Mouse (Mus musculus) embryonic facial prominence, embryonic 13.5 days (tissue): ENCODE results near the gene Mmp17. TPM values are rescaled to one million over a fixed set of nuclear protein-coding genes. Genes with fewer than 3 reads are reported as not detected.

Experiments used
- ATAC-seq: fragments of 200-750 bp; cut with Nextera tagmentation; 2 replicates; pipeline ENCODE4 v1.8.0; 2017; ENCODE audit warnings: low read depth; ENCODE audit not compliant: insufficient number of reproducible peaks, insufficient read depth, low FRiP score, low TSS enrichment
- H3K27ac ChIP-seq: fragments of 300-500 bp; sonication (generic); 2 replicates; pipeline ENCODE4 v1.5.1; 2015; ENCODE audit warnings: moderate library complexity, mild to moderate bottlenecking, inconsistent platforms
- H3K27me3 ChIP-seq: fragments of 300-500 bp; sonication (generic); 2 replicates; pipeline ENCODE4 v1.6.1; 2015; ENCODE audit warnings: mild to moderate bottlenecking, inconsistent platforms
- H3K36me3 ChIP-seq: fragments of 300-500 bp; sonication (generic); 2 replicates; pipeline ENCODE4 v1.6.1; 2015; ENCODE audit warnings: mild to moderate bottlenecking, inconsistent platforms
- H3K4me1 ChIP-seq: fragments of 300-500 bp; sonication (generic); 2 replicates; pipeline ENCODE4 v1.6.1; 2015; ENCODE audit warnings: inconsistent platforms
- H3K4me2 ChIP-seq: fragments of 300-500 bp; sonication (generic); 2 replicates; pipeline ENCODE4 v1.6.1; 2015; ENCODE audit warnings: moderate library complexity, mild to moderate bottlenecking, inconsistent platforms
- H3K4me3 ChIP-seq: fragments of 300-500 bp; sonication (generic); 2 replicates; pipeline ENCODE4 v1.5.1; 2015; ENCODE audit warnings: mild to moderate bottlenecking, inconsistent platforms
- H3K9ac ChIP-seq: fragments of 300-500 bp; sonication (generic); 2 replicates; pipeline ENCODE4 v1.6.1; 2015; ENCODE audit warnings: mild to moderate bottlenecking, inconsistent platforms
- H3K9me3 ChIP-seq: fragments of 300-500 bp; sonication (generic); 2 replicates; pipeline ENCODE4 v1.6.1; 2016; ENCODE audit warnings: inconsistent platforms
- WGBS: fragments of 180-500 bp; shearing (Covaris S2); methylation state at CpG from one replicate; pipeline ENCODE4 v1.1.7; 2015; ENCODE audit warnings: mixed read lengths; 5-methylcytosine and 5-hydroxymethylcytosine counted together
- polyA plus RNA-seq: library from polyadenylated mRNA; unstranded; fragments of >200 nt; fragmentation: Nextera tagmentation; extraction: Ambion mirVana; gene quantifications from 2 replicates; pipeline ENCODE4 v1.2.1, GENCODE M21; 2015

Mmp17 gene
- polyA plus RNA-seq, 1 experiment from 2014 or later: 3.9 TPM

DNA sequence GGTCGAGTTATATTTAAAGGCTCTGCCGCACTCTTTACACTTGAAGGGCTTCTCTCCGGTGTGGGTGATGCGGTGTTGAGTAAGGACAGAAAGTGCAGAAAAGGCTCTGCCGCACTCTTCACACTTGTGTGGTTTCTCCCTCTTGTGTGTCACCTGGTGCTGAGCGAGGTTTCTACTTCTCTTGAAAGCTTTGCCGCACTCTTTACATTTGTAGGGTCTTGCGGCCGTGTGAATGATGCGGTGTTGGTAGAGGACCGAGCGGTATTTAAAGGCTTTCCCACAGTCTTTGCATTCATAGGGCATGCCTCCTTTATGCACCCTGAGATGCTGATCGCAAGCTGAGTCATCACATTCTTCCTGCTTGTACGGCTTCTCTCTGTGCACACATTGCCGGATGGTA is 74.0 kb downstream of the Mmp17 start:
- H3K4me2 ChIP-seq: no peak overlapping the region
- WGBS: 90% methylated on average over 15 of the region's 15 CpGs
- H3K27me3 ChIP-seq: no peaks in the 10 kb centered on the region
- ATAC-seq: no peak
- no peak overlapping the region for H3K9ac ChIP-seq
- H3K4me1 ChIP-seq: no peaks in the 10 kb centered on the region
- H3K27ac ChIP-seq: no peak overlapping the region
- H3K4me3 ChIP-seq: no peak overlapping the region
- no peaks in the 10 kb centered on the region for H3K9me3 ChIP-seq
- peaks cover 62% of the 10 kb centered on the region for H3K36me3 ChIP-seq

Other genes with a start within 250 kb of the Mmp17 start
- 63.9 and 66.3 TPM in 2 replicates for gene Sfswap, start 82.9 kb upstream of the Mmp17 start, polyA plus RNA-seq
- 6.0 and 7.5 TPM in 2 replicates for gene Zfp11, start 85.9 kb downstream of the Mmp17 start, polyA plus RNA-seq
- gene Sept14, start 124.3 kb downstream of the Mmp17 start, polyA plus RNA-seq: not detected in 2 replicates
- gene Mrps17, start 131.3 kb downstream of the Mmp17 start, polyA plus RNA-seq: 205 and 223 TPM in 2 replicates
- gene Nipsnap2, start 140.9 kb downstream of the Mmp17 start, polyA plus RNA-seq: 112 and 113 TPM in 2 replicates
- gene Psph, start 203.3 kb downstream of the Mmp17 start, polyA plus RNA-seq: 30.3 and 33.7 TPM in 2 replicates